In the genomic region with DNA sequence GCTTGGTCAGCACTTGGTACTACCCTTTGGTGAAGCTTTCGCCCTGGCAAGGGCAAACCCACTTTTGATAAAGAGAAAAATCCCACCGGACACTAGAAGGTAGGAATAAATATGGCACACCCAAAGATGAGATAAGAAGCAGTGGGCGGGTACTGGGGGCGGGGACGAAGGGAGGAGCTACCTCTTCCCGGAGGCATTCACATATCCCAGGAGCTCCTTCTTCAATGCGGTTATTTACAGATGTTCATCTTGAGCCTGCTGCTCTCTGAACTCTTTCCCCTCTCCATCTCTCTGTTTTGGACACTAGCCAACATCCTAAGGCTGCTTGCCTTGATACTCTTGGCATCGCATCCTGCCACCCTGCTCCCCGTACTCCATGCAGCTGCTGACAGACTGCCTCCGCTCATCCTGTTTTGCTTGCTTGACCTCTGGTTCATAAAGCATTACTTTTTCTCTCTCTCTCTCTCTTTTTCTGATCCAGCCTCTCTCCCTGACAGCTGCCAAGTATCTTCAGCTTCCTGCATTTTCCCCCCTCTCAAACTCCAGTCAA, we compare ENCODE assay signal across 9 mouse cellular contexts.
DNase-seq lines count a peak whose midpoint lies in the region; ATAC-seq and TF ChIP-seq lines count a peak whose summit lies in the region.
"Had no signal": no experiment of that assay in that cellular context is flagged by ENCODE, and none has a peak within 500 bp of the region (broad histone marks: within the 10 kb centered on the region; RNA-seq: fewer than 3 reads in every experiment).

No protein-coding gene starts in this region.

- TF ChIP-seq EP300 in stomach, postnatal 0 days (optimal IDR thresholded peaks at IDR 0.05) = no peak

- H3K27ac ChIP-seq in hindbrain, embryonic 15.5 days (replicated peaks) = no peak overlapping the region
- H3K27ac ChIP-seq in hindbrain, embryonic 14.5 days = no peak overlapping the region
- H3K27ac ChIP-seq in lung, embryonic 16.5 days (ENCODE audit: low read length) = peak overlapping the region; percentile 47; the same call in 1 of the 2 replicates
- H3K27ac ChIP-seq in stomach, postnatal 0 days (replicated peaks) = no peak overlapping the region

- no peaks in the 10 kb centered on the region for H3K27me3 ChIP-seq in hindbrain, embryonic 15.5 days
- no peaks in the 10 kb centered on the region for H3K27me3 ChIP-seq in hindbrain, embryonic 14.5 days (ENCODE audit: control insufficient read depth, insufficient read depth, low read length)
- no peaks in the 10 kb centered on the region for H3K27me3 ChIP-seq in lung, embryonic 16.5 days (ENCODE audit: control insufficient read depth, insufficient read depth, low read depth, low read length)
- no peaks in the 10 kb centered on the region for H3K27me3 ChIP-seq in stomach, postnatal 0 days (ENCODE audit: control insufficient read depth, insufficient read depth, low read length)
- H3K27me3 ChIP-seq: CH12.LX had no signal

- no peaks in the 10 kb centered on the region for H3K9me3 ChIP-seq in hindbrain, embryonic 15.5 days
- no peaks in the 10 kb centered on the region for H3K9me3 ChIP-seq in hindbrain, embryonic 14.5 days (ENCODE audit: control insufficient read depth, low read length)
- no peaks in the 10 kb centered on the region for H3K9me3 ChIP-seq in lung, embryonic 16.5 days (ENCODE audit: control insufficient read depth, low read length)
- H3K9me3 ChIP-seq in stomach, postnatal 0 days (ENCODE audit: control insufficient read depth, low read length) = no peaks in the 10 kb centered on the region

- no peak for TF ChIP-seq CTCF in lung, adult 2 months (IDR thresholded peaks at IDR 0.05; ENCODE audit: insufficient read depth, low read length)
- TF ChIP-seq CTCF in stomach, postnatal 0 days (IDR thresholded peaks at IDR 0.05; ENCODE audit: low read depth) = no peak

- H3K4me3 ChIP-seq in hindbrain, embryonic 15.5 days = no peak overlapping the region
- H3K4me3 ChIP-seq in hindbrain, embryonic 14.5 days (replicated peaks; ENCODE audit: low read length) = no peak overlapping the region
- H3K4me3 ChIP-seq in lung, embryonic 16.5 days (ENCODE audit: low read length) = 0 out of 2 replicates have a peak overlapping the region, but pooled peaks have one; percentile 9
- H3K4me3 ChIP-seq in lung, adult 2 months (replicated peaks; ENCODE audit: extremely low read depth, low read depth, low read length) = no peak overlapping the region
- no peak overlapping the region for H3K4me3 ChIP-seq in stomach, postnatal 0 days (ENCODE audit: low read depth, low read length)

- no peak overlapping the region for H3K9ac ChIP-seq in hindbrain, embryonic 15.5 days
- H3K9ac ChIP-seq in hindbrain, embryonic 14.5 days = no peak overlapping the region
- H3K9ac ChIP-seq in lung, embryonic 16.5 days (ENCODE audit: low read length) = no peak overlapping the region
- H3K9ac ChIP-seq in stomach, postnatal 0 days (ENCODE audit: low read length) = no peak overlapping the region

- no peaks in the 10 kb centered on the region for H3K4me1 ChIP-seq in hindbrain, embryonic 15.5 days (replicated peaks)
- H3K4me1 ChIP-seq in hindbrain, embryonic 14.5 days (replicated peaks; ENCODE audit: control insufficient read depth, insufficient read depth, low read length) = 0 out of 2 replicates have a peak, but pooled peaks cover 4% of the 10 kb centered on the region
- H3K4me1 ChIP-seq in lung, embryonic 16.5 days (replicated peaks; ENCODE audit: control insufficient read depth, insufficient read depth, low read length) = peaks cover 13% of the 10 kb centered on the region; the same call in 1 of the 2 replicates
- H3K4me1 ChIP-seq in lung, adult 2 months (ENCODE audit: control insufficient read depth, insufficient read depth, low read length) = no peaks in the 10 kb centered on the region
- H3K4me1 ChIP-seq in stomach, postnatal 0 days (replicated peaks; ENCODE audit: control insufficient read depth, insufficient read depth) = no peaks in the 10 kb centered on the region

- WGBS in hindbrain, embryonic 15.5 days = 58% methylated on average over 10 of the region's 10 CpGs
- 66% methylated on average over 10 of the region's 10 CpGs for WGBS in hindbrain, embryonic 14.5 days
- 25% methylated on average over 10 of the region's 10 CpGs for WGBS in lung, embryonic 16.5 days
- 39% methylated on average over 10 of the region's 10 CpGs for WGBS in lung, adult 2 months
- 52% methylated on average over 10 of the region's 10 CpGs for WGBS in stomach, postnatal 0 days

- no peak for DNase-seq in hindbrain, embryonic 14.5 days (ENCODE audit: low spot score)
- DNase-seq in lung, adult 2 months = no peak
- peak; percentile 20 for DNase-seq in kidney, postnatal 14 days
- no peak for DNase-seq in stomach, postnatal 0 days (ENCODE audit: low spot score)
- no peak for DNase-seq in spleen, adult 12 weeks (ENCODE audit: low spot score)
- DNase-seq: cerebellum, adult 9-10 months had no signal

- H3K4me2 ChIP-seq in hindbrain, embryonic 15.5 days = 0 out of 2 replicates have a peak overlapping the region, but pooled peaks have one; percentile 3
- H3K4me2 ChIP-seq in hindbrain, embryonic 14.5 days (replicated peaks) = no peak overlapping the region
- H3K4me2 ChIP-seq in lung, embryonic 16.5 days (ENCODE audit: low read depth, low read length) = peak overlapping the region; percentile 43
- H3K4me2 ChIP-seq in stomach, postnatal 0 days (replicated peaks; ENCODE audit: low read depth) = 0 out of 2 replicates have a peak overlapping the region, but pooled peaks have one; percentile 29

- no peaks in the 10 kb centered on the region for H3K36me3 ChIP-seq in hindbrain, embryonic 15.5 days
- H3K36me3 ChIP-seq in hindbrain, embryonic 14.5 days (replicated peaks; ENCODE audit: control insufficient read depth, insufficient read depth) = no peaks in the 10 kb centered on the region
- no peaks in the 10 kb centered on the region for H3K36me3 ChIP-seq in lung, embryonic 16.5 days (ENCODE audit: control insufficient read depth, insufficient read depth, low read length)
- H3K36me3 ChIP-seq in stomach, postnatal 0 days (ENCODE audit: control insufficient read depth, insufficient read depth, low read length) = no peaks in the 10 kb centered on the region

- no peak for TF ChIP-seq POLR2A in lung, adult 2 months (IDR thresholded peaks at IDR 0.05; ENCODE audit: borderline replicate concordance, extremely low read depth, low read depth, low read length)

- no peak for ATAC-seq in hindbrain, embryonic 15.5 days (ENCODE audit: low FRiP score, low read depth)
- no peak for ATAC-seq in hindbrain, embryonic 14.5 days (ENCODE audit: low FRiP score)
- peak; percentile 86 for ATAC-seq in lung, embryonic 16.5 days (ENCODE audit: low read depth)
- ATAC-seq in stomach, postnatal 0 days (ENCODE audit: low FRiP score, low TSS enrichment) = no peak
